Mouse (Mus musculus) CH12.LX (cell line): Measurements from ENCODE around the gene Ncoa6. TPM values are rescaled to one million over a fixed set of nuclear protein-coding genes. Genes with fewer than 3 reads are reported as not detected.

Experiments
- DNase-seq: peaks from one replicate; pipeline ENCODE4 v3.0.0-alpha.2; 2013; ENCODE audit errors: extremely low read depth
- H3K27ac ChIP-seq: 2 replicates; pipeline ENCODE4 v1.5.1; 2012; ENCODE audit warnings: low read depth, mild to moderate bottlenecking, control low read depth, moderate library complexity; ENCODE audit not compliant: insufficient read depth
- H3K27me3 ChIP-seq: replicated peaks from 2 replicates; pipeline ENCODE3; 2012; ENCODE audit warnings: inconsistent platforms
- H3K36me3 ChIP-seq, 2 experiments: replicated peaks in 1 of 2; 2 replicates each; pipeline versions ENCODE3 to v1.6.1; 2012; ENCODE audit warnings: inconsistent platforms in 1 of 2, low read length in 1 of 2, mild to moderate bottlenecking in 1 of 2, mixed read lengths in 1 of 2, moderate library complexity in 1 of 2; ENCODE audit not compliant: control insufficient read depth in 1 of 2, insufficient read depth in 1 of 2
- H3K4me1 ChIP-seq, 2 experiments: 2 replicates each; pipeline ENCODE4 v1.6.1; 2012; ENCODE audit warnings: inconsistent platforms in 1 of 2, moderate library complexity in 1 of 2; ENCODE audit not compliant: insufficient read depth in 2 of 2, control insufficient read depth in 1 of 2
- H3K4me2 ChIP-seq: 2 replicates; pipeline ENCODE4 v1.6.1; 2012; ENCODE audit warnings: low read depth, mild to moderate bottlenecking, control low read depth; ENCODE audit not compliant: poor library complexity, insufficient read depth, severe bottlenecking
- H3K4me3 ChIP-seq, 3 experiments: fragments of 150-350 bp in 1 of 3; sonication (generic) in 1 of 3; replicated peaks in 1 of 3; 2 replicates each; pipeline versions ENCODE3 to v1.5.1; 2011 to 2012; ENCODE audit warnings: low read depth in 2 of 3, low read length in 2 of 3, mild to moderate bottlenecking in 2 of 3, moderate library complexity in 2 of 3, control low read depth in 1 of 3, improper control_type of control experiment in 1 of 3, inconsistent platforms in 1 of 3, mixed read lengths in 1 of 3; ENCODE audit not compliant: poor library complexity in 1 of 3
- H3K79me2 ChIP-seq: replicated peaks from 2 replicates; pipeline ENCODE4 v1.6.1; 2012; ENCODE audit warnings: mild to moderate bottlenecking, moderate library complexity; ENCODE audit not compliant: control insufficient read depth, poor library complexity, insufficient read depth, severe bottlenecking; ENCODE audit errors: extremely low read depth
- H3K9ac ChIP-seq: 2 replicates; pipeline ENCODE4 v1.6.1; 2012; ENCODE audit warnings: low read depth, mild to moderate bottlenecking, control low read depth, moderate library complexity; ENCODE audit not compliant: insufficient read depth
- H3K9me3 ChIP-seq: replicated peaks from 2 replicates; pipeline ENCODE3; 2012; ENCODE audit warnings: low read length, inconsistent platforms, mixed read lengths
- CHD1 ChIP-seq: IDR thresholded peaks from 2 replicates; pipeline ENCODE4 v1.6.1; 2012; ENCODE audit warnings: low read depth, low read length, improper control_type of control experiment, inconsistent platforms
- CTCF ChIP-seq, 2 experiments: IDR thresholded peaks in 1 of 2; conservative IDR thresholded peaks in 1 of 2; 2 replicates each; pipeline ENCODE4 v1.5.1; 2011 to 2012; ENCODE audit warnings: low read depth in 2 of 2, low read length in 2 of 2, improper control_type of control experiment in 1 of 2, inconsistent platforms in 1 of 2, mild to moderate bottlenecking in 1 of 2, moderate library complexity in 1 of 2
- ELF1 ChIP-seq: IDR thresholded peaks from 2 replicates; pipeline ENCODE4 v1.6.1; 2014; ENCODE audit warnings: low read depth, mild to moderate bottlenecking, inconsistent platforms, low read length, improper control_type of control experiment
- HCFC1 ChIP-seq: IDR thresholded peaks from 2 replicates; pipeline ENCODE4 v1.6.1; 2012; ENCODE audit warnings: low read depth, mild to moderate bottlenecking, inconsistent platforms, low read length, improper control_type of control experiment
- JUND ChIP-seq: conservative IDR thresholded peaks from 2 replicates; pipeline ENCODE4 v1.6.1; 2011; ENCODE audit warnings: low read depth, low read length, improper control_type of control experiment
- MAFK ChIP-seq: IDR thresholded peaks from 2 replicates; pipeline ENCODE4 v1.6.1; 2011; ENCODE audit warnings: low read length, improper control_type of control experiment; ENCODE audit not compliant: insufficient replicate concordance
- MAZ ChIP-seq: IDR thresholded peaks from 2 replicates; pipeline ENCODE4 v1.6.1; 2012; ENCODE audit warnings: low read depth, mild to moderate bottlenecking, inconsistent platforms, low read length, improper control_type of control experiment, moderate library complexity
- MEF2A ChIP-seq: IDR thresholded peaks from 2 replicates; pipeline ENCODE4 v1.6.1; 2014; ENCODE audit warnings: low read depth, mild to moderate bottlenecking, inconsistent platforms, low read length, improper control_type of control experiment, borderline replicate concordance
- MXI1 ChIP-seq: IDR thresholded peaks from 2 replicates; pipeline ENCODE4 v1.6.1; 2011; ENCODE audit warnings: mild to moderate bottlenecking, low read depth, low read length, improper control_type of control experiment
- MYC ChIP-seq: IDR thresholded peaks from 2 replicates; pipeline ENCODE4 v1.6.1; 2011; ENCODE audit warnings: low read depth, mild to moderate bottlenecking, improper control_type of control experiment, low read length
- NRF1 ChIP-seq: IDR thresholded peaks from 2 replicates; pipeline ENCODE4 v1.6.1; 2014; ENCODE audit warnings: low read depth, mild to moderate bottlenecking, inconsistent platforms, low read length, improper control_type of control experiment, moderate library complexity
- RAD21 ChIP-seq: IDR thresholded peaks from 2 replicates; pipeline ENCODE4 v1.6.1; 2011; ENCODE audit warnings: low read depth, mild to moderate bottlenecking, low read length, improper control_type of control experiment, moderate library complexity
- SIN3A ChIP-seq: IDR thresholded peaks from 2 replicates; pipeline ENCODE4 v1.6.1; 2012; ENCODE audit warnings: low read length, improper control_type of control experiment, inconsistent platforms
- SMC3 ChIP-seq: IDR thresholded peaks from 2 replicates; pipeline ENCODE4 v1.6.1; 2011; ENCODE audit warnings: low read depth, low read length, improper control_type of control experiment
- TBP ChIP-seq: conservative IDR thresholded peaks from 2 replicates; pipeline ENCODE4 v1.6.1; 2011; ENCODE audit warnings: low read depth, low read length, improper control_type of control experiment
- TCF12 ChIP-seq: IDR thresholded peaks from 2 replicates; pipeline ENCODE4 v1.6.1; 2014; ENCODE audit warnings: low read depth, mild to moderate bottlenecking, inconsistent platforms, low read length, improper control_type of control experiment
- dilution Hi-C: fragments of 300-500 bp; cut with MboI; formaldehyde crosslinking; loops from 2 replicates; pipeline ENCODE4 v1.14.3; 2020; ENCODE audit warnings: low sequenced_read_pairs; ENCODE audit not compliant: extremely low pct_unique_long_range_greater_than_20kb, extremely low pct_ligation_motif_present
- in situ Hi-C: fragments of 300-500 bp; cut with MboI; formaldehyde crosslinking; loops from 3 replicates; pipeline ENCODE4 v1.14.3; 2019; ENCODE audit warnings: low sequenced_read_pairs, low pct_ligation_motif_present, low pct_unique_long_range_greater_than_20kb, mixed read lengths
- polyA plus RNA-seq: library from polyadenylated mRNA; unstranded; fragments of >175 nt; gene quantifications from 2 replicates; pipeline ENCODE4 v1.2.1, GENCODE M21; 2012; ENCODE audit warnings: low read depth; ENCODE audit not compliant: insufficient read length
- total RNA-seq, 2 experiments: library from RNA; depleted of rRNA; stranded (reverse); fragments of 300-350 nt in 1 of 2; fragments of >200 nt in 1 of 2; gene quantifications; 2 replicates each; pipeline ENCODE4 v1.2.3; 2012 to 2014

The Ncoa6 gene
- total and polyA plus RNA-seq, 3 experiments = 5.4 to 20.6 (median 5.9) TPM

GRCm38 (mm10) chr2:155354402-155354801, 119.3 kb downstream of the Ncoa6 start:
- dilution Hi-C loops = no loop called here

GRCm38 (mm10) chr2:155346670-155347069, 127.0 kb downstream of the Ncoa6 start:
- H3K9ac ChIP-seq = no peak overlapping the region
- dilution Hi-C loops = no loop called here

More at GRCm38 (mm10) chr2:155354402-155354801, 119.3 kb downstream of the Ncoa6 start:
- H3K27ac ChIP-seq = no peak overlapping the region
- H3K9ac ChIP-seq = no peak overlapping the region
- no peaks in the 10 kb centered on the region for H3K27me3 ChIP-seq
- DNase-seq = no peak
- peaks cover 5% of the 10 kb centered on the region for H3K9me3 ChIP-seq
- no peak for TF ChIP-seq TCF12
- TF ChIP-seq CTCF (conservative IDR thresholded peaks at IDR 0.05 in 1 of 2, IDR thresholded peaks at IDR 0.05 in 1 of 2; ENCODE audit: low read depth in 2 of 2, low read length in 2 of 2) = peak in 1 of 2 experiments; percentile 27; a peak in 2 of 4 replicates
- TF ChIP-seq SMC3 = peak; percentile 5; the same call in 1 of the 2 replicates
- no peak for TF ChIP-seq ELF1
- no peak for TF ChIP-seq MAZ
- no peak for TF ChIP-seq MYC
- no peak for TF ChIP-seq MAFK
- no peak for TF ChIP-seq SIN3A
- no peak; the same call in 1 of the 2 replicates for TF ChIP-seq RAD21
- in situ Hi-C loops = no loop called here
- H3K4me3 ChIP-seq = no peak overlapping the region
- no peak overlapping the region for H3K4me2 ChIP-seq
- H3K36me3 ChIP-seq = peaks cover 5 to 23% of the 10 kb centered on the region in 2 experiments
- peaks cover 0 to 17% of the 10 kb centered on the region in 2 experiments; a peak in 2 of 4 replicates for H3K4me1 ChIP-seq
- peaks cover 26% of the 10 kb centered on the region for H3K79me2 ChIP-seq

More at GRCm38 (mm10) chr2:155346670-155347069, 127.0 kb downstream of the Ncoa6 start:
- Histone ChIP-seq H3K27me3 (no peaks in the 10 kb centered on the region), H3K9me3 (peaks cover 5% of the 10 kb centered on the region), H3K27ac (no peak overlapping the region), H3K4me2 (no peak overlapping the region), H3K36me3 (peaks cover 17 to 64% of the 10 kb centered on the region in 2 experiments), H3K4me3 (no peak overlapping the region), H3K79me2 (peaks cover 5% of the 10 kb centered on the region; the same call in 1 of the 2 replicates), H3K4me1 (peaks cover 0 to 6% of the 10 kb centered on the region in 2 experiments; a peak in 1 of 4 replicates)
- TF ChIP-seq TBP = no peak
- TF ChIP-seq CHD1 = no peak
- no peak for TF ChIP-seq RAD21
- no peak for TF ChIP-seq JUND
- no peak for TF ChIP-seq CTCF (conservative IDR thresholded peaks at IDR 0.05 in 1 of 2, IDR thresholded peaks at IDR 0.05 in 1 of 2; ENCODE audit: low read depth in 2 of 2, low read length in 2 of 2)
- TF ChIP-seq MAZ = no peak
- no peak for TF ChIP-seq SIN3A
- TF ChIP-seq MEF2A = no peak
- TF ChIP-seq NRF1 = no peak
- no peak for TF ChIP-seq MAFK
- no peak for TF ChIP-seq SMC3
- no peak for TF ChIP-seq HCFC1
- no peak for TF ChIP-seq TCF12
- no peak for TF ChIP-seq MXI1
- in situ Hi-C loops = no loop called here
- no peak for DNase-seq

Other genes with a start within 250 kb of the Ncoa6 start
- gene Dynlrb1, start 237.4 kb downstream of the Ncoa6 start, total RNA-seq (2012; rRNA removed) = 152 and 166 TPM in 2 replicates
- 221 and 290 TPM in 2 replicates for gene Dynlrb1, start 237.4 kb downstream of the Ncoa6 start, total RNA-seq (2014; rRNA removed)
- 302 and 312 TPM in 2 replicates for gene Dynlrb1, start 237.4 kb downstream of the Ncoa6 start, polyA plus RNA-seq
- 3.2 and 4.2 TPM in 2 replicates for gene Map1lc3a, start 197.6 kb downstream of the Ncoa6 start, total RNA-seq (2012; rRNA removed)
- gene Map1lc3a, start 197.6 kb downstream of the Ncoa6 start, total RNA-seq (2014; rRNA removed) = 0.56 and 0.92 TPM in 2 replicates
- gene Map1lc3a, start 197.6 kb downstream of the Ncoa6 start, polyA plus RNA-seq = 0.23 and 0.40 TPM in 2 replicates
- gene Pigu, start 116.5 kb downstream of the Ncoa6 start, total RNA-seq (2012; rRNA removed) = 26.5 and 29.0 TPM in 2 replicates
- gene Pigu, start 116.5 kb downstream of the Ncoa6 start, total RNA-seq (2014; rRNA removed) = 32.1 and 39.1 TPM in 2 replicates
- 52.6 and 57.3 TPM in 2 replicates for gene Pigu, start 116.5 kb downstream of the Ncoa6 start, polyA plus RNA-seq
- 2.9 and 3.9 TPM in 2 replicates for gene Trp53inp2, start 92.8 kb downstream of the Ncoa6 start, total RNA-seq (2012; rRNA removed)
- gene Trp53inp2, start 92.8 kb downstream of the Ncoa6 start, total RNA-seq (2014; rRNA removed) = 1.9 and 2.4 TPM in 2 replicates
- gene Trp53inp2, start 92.8 kb downstream of the Ncoa6 start, polyA plus RNA-seq = 6.4 and 6.9 TPM in 2 replicates
- gene Acss2, start 44.1 kb upstream of the Ncoa6 start, total RNA-seq (2012; rRNA removed) = 5.6 and 10.0 TPM in 2 replicates
- gene Acss2, start 44.1 kb upstream of the Ncoa6 start, total RNA-seq (2014; rRNA removed) = 8.6 and 11.0 TPM in 2 replicates
- 3.0 and 3.4 TPM in 2 replicates for gene Acss2, start 44.1 kb upstream of the Ncoa6 start, polyA plus RNA-seq
- gene Ggt7, start 44.3 kb upstream of the Ncoa6 start, total RNA-seq (2012; rRNA removed) = 11.4 and 16.5 TPM in 2 replicates
- 1.7 and 2.5 TPM in 2 replicates for gene Ggt7, start 44.3 kb upstream of the Ncoa6 start, total RNA-seq (2014; rRNA removed)
- 1.7 and 2.9 TPM in 2 replicates for gene Ggt7, start 44.3 kb upstream of the Ncoa6 start, polyA plus RNA-seq
- gene Gss, start 118.9 kb upstream of the Ncoa6 start, total RNA-seq (2012; rRNA removed) = 16.8 and 17.3 TPM in 2 replicates
- gene Gss, start 118.9 kb upstream of the Ncoa6 start, total RNA-seq (2014; rRNA removed) = 20.1 and 21.9 TPM in 2 replicates
- gene Gss, start 118.9 kb upstream of the Ncoa6 start, polyA plus RNA-seq = 18.0 and 20.6 TPM in 2 replicates
- under 0.01 and 0.51 TPM in 2 replicates for gene Myh7b, start 137.3 kb upstream of the Ncoa6 start, total RNA-seq (2012; rRNA removed)
- 0.43 TPM in 1 of 2 replicates, not detected in the other for gene Myh7b, start 137.3 kb upstream of the Ncoa6 start, total RNA-seq (2014; rRNA removed)
- gene Myh7b, start 137.3 kb upstream of the Ncoa6 start, polyA plus RNA-seq = not detected in 2 replicates
- gene Trpc4ap, start 218.5 kb upstream of the Ncoa6 start, total RNA-seq (2012; rRNA removed) = 49.1 and 52.8 TPM in 2 replicates
- gene Trpc4ap, start 218.5 kb upstream of the Ncoa6 start, total RNA-seq (2014; rRNA removed) = 53.7 and 55.8 TPM in 2 replicates
- 73.3 and 105 TPM in 2 replicates for gene Trpc4ap, start 218.5 kb upstream of the Ncoa6 start, polyA plus RNA-seq